Mouse (Mus musculus) adrenal gland, postnatal 10 days (tissue): Measurements from ENCODE around the gene Zfand4. TPM values are rescaled to one million over a fixed set of nuclear protein-coding genes. Genes with fewer than 3 reads are reported as not detected.
"Not testable (repeated sequence)": the region's sequence is repeated elsewhere in the genome, so short reads cannot be mapped to it uniquely, and the experiment has no call there.

Experiments
- DNase-seq: peaks from one replicate; pipeline ENCODE4 v3.0.0; 2021; ENCODE audit warnings: mixed read lengths
- long read RNA-seq, 2 experiments: library from polyadenylated mRNA; stranded (forward); transcript quantifications; one replicate each; pipeline ENCODE4 v2.0.0; 2021
- total RNA-seq, 2 experiments: library from RNA; stranded (reverse); gene quantifications; 2 replicates each; pipeline ENCODE4 v1.2.3; 2021

The Zfand4 gene
- 1 to 10 TPM; 5.0 to 5.5 TPM for total RNA-seq
- long read RNA-seq, experiment 1, partial matches to known transcripts: 0 of 6 reads
- long read RNA-seq, experiment 1, other reads (novel, unspliced or antisense): 3 of 6 reads
- long read RNA-seq, experiment 2, partial matches to known transcripts: 1 of 2 reads
- long read RNA-seq, experiment 2, other reads (novel, unspliced or antisense): 0 of 2 reads

DNA sequence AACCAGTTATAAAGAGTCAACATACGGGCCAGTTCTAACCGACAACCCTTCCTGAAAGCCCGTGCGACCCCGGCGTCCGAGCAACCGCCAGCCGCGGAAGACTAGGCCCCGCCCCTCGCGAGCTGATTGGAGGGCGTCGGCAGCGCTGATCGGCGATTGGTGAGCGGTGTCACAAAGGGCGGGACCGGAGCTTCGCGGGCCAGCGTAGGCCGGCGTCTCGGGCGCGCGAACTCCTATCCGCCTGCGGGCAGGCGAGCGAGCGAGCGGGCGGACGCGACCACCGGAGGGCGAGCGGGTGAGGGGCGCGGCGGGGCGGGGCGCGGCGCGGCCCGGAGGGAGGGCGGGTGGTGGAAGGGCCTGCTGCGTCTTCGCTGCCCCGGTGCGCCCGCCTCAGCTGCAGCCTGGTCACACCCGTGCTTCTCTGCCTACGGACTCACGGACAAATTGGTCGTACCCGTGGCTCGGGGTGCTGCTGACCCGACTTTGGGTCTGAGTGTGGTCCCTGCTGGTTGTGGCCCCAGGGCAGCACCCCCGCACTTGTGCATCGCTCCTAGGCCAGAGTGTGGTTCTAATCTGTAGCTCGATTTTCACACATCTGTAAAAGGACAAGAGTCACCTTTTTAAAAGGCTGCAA, at the start of gene Zfand4:
TSS of gene Zfand4 (plus strand) at position 205 of the 634 bp plus-strand sequence.
- peak; percentile 97 for DNase-seq

DNA sequence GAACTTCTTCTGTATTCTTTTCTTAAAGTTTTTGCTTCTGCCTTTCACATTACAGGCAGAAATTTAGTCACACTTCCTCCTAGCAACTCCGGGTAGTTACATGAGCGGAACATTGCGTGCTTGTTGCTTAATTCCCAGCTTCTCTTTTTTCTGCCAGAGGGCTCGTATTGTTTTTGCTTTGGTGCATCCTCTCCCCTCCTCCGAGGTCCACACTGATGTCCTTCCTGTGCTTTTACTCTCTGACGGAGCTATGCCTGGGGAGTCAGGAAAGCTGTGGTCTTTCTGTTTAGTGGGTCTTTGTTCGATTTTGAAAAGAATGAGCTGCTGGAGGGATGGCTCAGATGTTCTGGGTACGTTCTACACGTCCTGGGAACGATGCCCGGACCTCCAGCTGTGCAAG, 36.3 kb upstream of the Zfand4 start:
- DNase-seq: no peak

GRCm38 (mm10) chr6:116228785-116229525, 35.1 kb upstream of the Zfand4 start:
- DNase-seq: peak; percentile 81

GRCm38 (mm10) chr6:116234821-116235220, 29.2 kb upstream of the Zfand4 start:
- DNase-seq: not testable (repeated sequence)

GRCm38 (mm10) chr6:116235336-116235735, 28.7 kb upstream of the Zfand4 start:
- peak; percentile 48 for DNase-seq

DNA sequence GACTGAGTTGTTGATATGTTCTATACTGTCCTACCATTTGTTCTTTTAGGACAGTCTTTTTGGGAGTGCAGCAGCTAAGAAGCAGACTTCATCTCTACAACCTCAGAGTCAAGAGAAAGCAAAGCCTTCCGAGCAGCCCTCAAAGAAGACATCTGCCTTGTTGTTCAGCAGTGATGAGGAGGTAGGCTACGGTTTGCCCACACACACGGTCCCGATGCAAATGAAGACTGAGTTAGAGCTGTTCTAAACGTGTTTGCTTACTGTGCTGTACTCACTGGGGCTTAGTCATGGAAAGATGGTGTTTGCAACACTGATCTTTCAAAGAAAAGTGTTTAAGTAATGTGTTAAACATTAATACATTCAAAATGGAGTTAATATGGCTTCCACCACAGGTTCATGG, 25.9 kb upstream of the Zfand4 start:
- DNase-seq: no peak

DNA sequence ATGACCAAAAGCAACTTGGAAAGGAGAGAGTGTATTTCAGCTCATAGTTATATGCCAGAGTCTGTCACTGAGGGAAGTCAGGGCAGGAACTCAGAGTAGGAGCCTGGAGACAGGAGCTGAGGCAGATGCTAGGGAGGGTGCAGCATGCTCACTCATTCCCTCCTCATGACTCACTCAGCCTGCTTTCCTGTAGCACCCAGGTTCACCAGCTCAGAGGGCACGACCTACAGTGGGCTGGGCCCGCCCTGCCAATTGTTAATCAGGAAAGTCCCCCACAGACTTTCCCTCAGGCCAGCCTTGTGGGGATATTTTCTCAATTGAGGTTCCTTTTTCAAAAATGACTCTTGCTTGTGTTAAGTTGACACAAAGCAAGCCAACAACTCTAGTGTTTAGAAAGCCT, 23.7 kb upstream of the Zfand4 start:
- no peak for DNase-seq

GRCm38 (mm10) chr6:116259649-116260048, 4.4 kb upstream of the Zfand4 start:
- no peak for DNase-seq

- no peak for DNase-seq
Measured at GRCm38 (mm10) chr6:116260481-116260880, 3.5 kb upstream of the Zfand4 start.

- no peak for DNase-seq
Measured at GRCm38 (mm10) chr6:116262824-116263223, 1.2 kb upstream of the Zfand4 start.

GRCm38 (mm10) chr6:116264836-116265235, 814 bp downstream of the Zfand4 start:
- no peak for DNase-seq

DNA sequence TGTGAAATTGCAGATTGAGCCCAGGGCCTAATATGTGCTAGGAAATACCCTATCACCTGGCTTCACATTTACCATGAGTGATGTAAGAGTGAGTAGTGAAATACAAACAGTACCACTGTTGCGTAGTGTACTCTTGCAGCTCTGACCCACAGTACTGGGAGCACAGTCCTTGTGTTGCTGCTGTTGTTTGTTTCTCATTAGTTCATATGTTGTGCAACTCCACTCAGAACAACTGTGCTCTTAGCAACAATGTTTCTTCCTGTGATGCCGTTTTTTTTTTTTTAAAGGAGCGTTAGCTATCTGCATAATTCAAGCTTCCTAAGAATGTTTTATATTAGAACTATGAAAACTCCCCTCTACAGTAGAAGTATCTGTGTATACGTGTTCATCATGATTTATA, 1.6 kb downstream of the Zfand4 start:
- DNase-seq: no peak

- DNase-seq: no peak
Measured at GRCm38 (mm10) chr6:116266273-116267109, 2.5 kb downstream of the Zfand4 start.

DNA sequence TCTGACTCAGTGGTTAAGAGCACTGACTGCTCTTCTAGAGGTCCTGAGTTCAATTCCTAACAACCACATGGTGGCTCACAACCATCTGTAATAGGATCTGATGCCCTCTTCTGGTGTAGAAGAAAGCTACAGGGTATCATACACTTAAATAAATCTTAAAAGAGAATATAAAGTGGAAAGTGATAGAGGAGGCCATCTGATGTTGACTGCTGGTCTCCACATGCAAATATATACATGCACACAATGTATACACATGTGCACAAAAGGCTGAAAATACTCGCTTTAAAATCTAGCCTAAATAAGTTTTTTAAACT, 3.0 kb downstream of the Zfand4 start:
- DNase-seq: no peak

DNA sequence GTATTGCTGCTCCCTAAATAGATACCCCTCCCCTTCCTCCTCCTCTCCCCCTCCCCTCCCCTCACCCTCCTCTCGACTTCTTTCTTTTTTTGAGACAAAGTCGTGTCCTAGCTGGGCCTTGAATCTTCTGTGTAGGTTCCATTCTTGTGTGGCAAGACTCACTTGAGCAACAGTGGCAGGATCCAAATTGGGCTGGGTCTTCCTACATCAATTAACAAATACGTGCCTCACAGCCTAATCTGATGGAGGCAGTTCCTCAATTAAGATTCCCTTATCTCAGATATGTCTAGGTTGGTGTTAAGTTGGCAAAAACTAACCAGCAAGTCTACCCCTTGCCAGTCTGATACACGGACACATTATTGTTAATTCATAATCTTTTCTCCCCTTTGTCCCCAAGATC, 11.7 kb downstream of the Zfand4 start:
- no peak for DNase-seq

- DNase-seq: no peak
Measured at GRCm38 (mm10) chr6:116278679-116279317, 14.8 kb downstream of the Zfand4 start.

- no peak for DNase-seq
Measured at GRCm38 (mm10) chr6:116281014-116281413, 17.0 kb downstream of the Zfand4 start.

DNA sequence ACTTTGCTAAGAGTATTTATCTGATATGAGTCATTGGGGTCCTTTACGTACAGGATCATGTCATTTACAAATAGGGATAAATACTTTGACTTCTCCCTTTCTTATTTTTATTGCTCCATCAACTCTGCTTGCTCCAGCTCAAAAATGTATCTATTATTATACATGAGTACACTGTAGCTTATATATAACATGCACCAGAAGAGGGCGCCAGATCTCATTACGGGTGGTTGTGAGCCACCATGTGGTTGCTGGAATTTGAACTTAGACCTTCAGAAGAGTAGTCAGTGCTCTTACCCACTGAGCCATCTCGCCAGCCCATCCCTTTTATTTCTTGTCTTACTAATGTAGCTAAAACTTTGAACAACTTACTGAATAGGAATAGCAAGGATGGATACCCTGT, 18.5 kb downstream of the Zfand4 start:
- no peak for DNase-seq

- no peak for DNase-seq
Measured at GRCm38 (mm10) chr6:116283280-116283679, 19.3 kb downstream of the Zfand4 start.

DNA sequence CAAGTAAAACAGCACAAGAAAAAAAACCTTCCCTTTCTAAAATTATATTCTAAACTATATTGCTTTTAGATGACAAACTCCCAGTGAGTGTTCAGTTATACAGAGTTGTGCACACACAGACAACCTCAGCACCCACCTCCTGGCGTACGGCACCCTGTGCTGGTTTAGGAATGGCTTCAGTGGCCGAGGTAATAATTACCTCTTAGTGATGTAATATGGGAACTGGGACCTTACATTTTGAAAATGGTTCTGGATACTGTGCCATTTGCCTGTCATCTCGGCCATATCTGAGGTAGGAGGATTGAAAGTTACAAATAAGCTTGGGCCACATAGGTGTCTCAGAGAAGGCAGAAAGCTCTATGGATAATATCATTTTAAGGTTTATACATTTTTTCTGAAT, 22.3 kb downstream of the Zfand4 start:
- no peak for DNase-seq

- DNase-seq: no peak
Measured at GRCm38 (mm10) chr6:116286870-116287575, 23.0 kb downstream of the Zfand4 start.

- no peak for DNase-seq
Measured at GRCm38 (mm10) chr6:116311411-116311810, 47.4 kb downstream of the Zfand4 start.
